Mouse (Mus musculus): ENCODE measurements around the gene Slc9a3r2. TPM values are rescaled to one million over a fixed set of nuclear protein-coding genes. Genes with fewer than 3 reads are reported as not detected.

The Slc9a3r2 gene
- polyA plus RNA-seq, 1 experiment from 2014 or later = 49.3 TPM

DNA sequence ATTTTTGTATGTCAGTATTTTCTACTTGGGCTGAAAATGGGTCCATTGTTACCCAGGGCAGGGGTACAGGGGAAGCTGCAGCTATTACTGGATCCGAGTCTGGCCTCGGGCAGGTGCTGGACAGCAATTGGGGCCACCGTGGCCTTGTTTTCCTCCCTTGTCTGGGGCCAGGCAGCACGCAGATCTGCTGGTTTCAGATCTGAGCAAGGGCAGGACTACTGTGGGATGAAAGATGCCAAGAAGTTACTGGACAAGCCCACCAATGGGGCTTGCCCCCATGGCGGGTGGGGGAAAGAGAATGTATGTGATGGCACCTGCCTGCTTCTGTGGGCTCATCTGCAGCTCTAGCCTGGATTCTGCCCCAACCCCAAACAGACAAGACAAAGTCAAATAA, 54.1 kb downstream of the Slc9a3r2 start:
- no peak overlapping the region for H3K4me3 ChIP-seq (ENCODE audit: low read depth, low read length)
- no peaks in the 10 kb centered on the region for H3K27me3 ChIP-seq (ENCODE audit: control insufficient read depth, insufficient read depth, low read length)
- no peak overlapping the region for H3K4me2 ChIP-seq (ENCODE audit: low read depth, low read length)
- no peak overlapping the region for H3K27ac ChIP-seq (ENCODE audit: low read depth, low read length)
- WGBS = 80% methylated on average over 5 of the region's 5 CpGs
- ATAC-seq (ENCODE audit: low read depth) = no peak
- H3K9ac ChIP-seq (replicated peaks; ENCODE audit: low read depth, low read length) = no peak overlapping the region
- H3K9me3 ChIP-seq (ENCODE audit: control insufficient read depth, low read length) = no peaks in the 10 kb centered on the region
- no peaks in the 10 kb centered on the region for H3K4me1 ChIP-seq (ENCODE audit: control insufficient read depth, insufficient read depth, low read length)
- H3K36me3 ChIP-seq (ENCODE audit: control insufficient read depth, insufficient read depth, low read length) = peaks cover 87% of the 10 kb centered on the region

GRCm38 (mm10) chr17:24595126-24596072, 54.7 kb downstream of the Slc9a3r2 start:
- H3K27me3 ChIP-seq (ENCODE audit: control insufficient read depth, insufficient read depth, low read length) = no peaks in the 10 kb centered on the region
- H3K27ac ChIP-seq (ENCODE audit: low read depth, low read length) = no peak overlapping the region
- H3K4me1 ChIP-seq (ENCODE audit: control insufficient read depth, insufficient read depth, low read length) = no peaks in the 10 kb centered on the region
- no peak overlapping the region for H3K4me2 ChIP-seq (ENCODE audit: low read depth, low read length)
- peaks cover 90% of the 10 kb centered on the region for H3K36me3 ChIP-seq (ENCODE audit: control insufficient read depth, insufficient read depth, low read length)
- no peaks in the 10 kb centered on the region for H3K9me3 ChIP-seq (ENCODE audit: control insufficient read depth, low read length)
- no peak for ATAC-seq (ENCODE audit: low read depth)
- WGBS = 81% methylated on average over 17 of the region's 17 CpGs
- H3K4me3 ChIP-seq (ENCODE audit: low read depth, low read length) = no peak overlapping the region
- H3K9ac ChIP-seq (replicated peaks; ENCODE audit: low read depth, low read length) = no peak overlapping the region

DNA sequence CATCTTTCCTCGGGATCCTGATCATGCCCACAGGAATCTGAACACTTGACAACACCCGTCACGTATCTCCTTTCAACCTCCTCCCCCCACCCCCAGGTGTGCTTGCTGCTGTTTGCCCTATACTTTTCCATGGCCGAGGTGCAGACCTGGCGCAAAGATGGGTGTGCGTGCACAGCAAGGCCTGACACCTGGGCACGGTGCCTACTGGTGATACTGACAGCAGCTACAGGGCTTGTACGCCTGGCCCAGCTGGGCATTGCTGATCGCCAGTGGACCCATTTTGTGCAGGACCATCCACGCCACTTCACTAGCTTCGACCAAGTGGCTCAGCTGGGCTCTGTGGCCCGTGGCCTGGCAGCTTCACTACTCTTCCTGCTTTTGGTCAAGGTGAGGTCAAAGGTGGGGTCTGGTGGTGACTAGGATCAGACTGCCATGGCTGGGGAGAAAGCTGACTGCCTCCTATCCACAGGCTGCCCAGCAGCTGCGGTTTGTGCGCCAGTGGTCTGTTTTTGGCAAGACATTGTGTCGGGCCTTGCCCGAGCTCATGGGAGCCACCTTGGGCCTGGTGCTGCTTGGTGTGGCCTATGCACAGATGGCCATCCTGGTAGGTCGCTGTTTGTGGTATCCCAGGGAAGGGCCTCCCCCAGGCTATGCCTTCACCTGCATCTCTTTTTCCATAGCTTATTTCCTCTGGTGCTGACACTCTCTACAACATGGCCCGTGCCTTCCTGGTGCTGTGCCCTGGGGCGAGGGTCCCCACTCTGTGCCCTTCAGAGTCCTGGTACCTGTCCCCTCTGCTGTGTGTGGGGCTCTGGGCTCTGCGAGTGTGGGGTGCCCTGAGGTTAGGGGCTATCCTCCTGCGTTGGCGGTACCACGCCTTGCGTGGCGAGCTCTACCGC, 55.9 kb downstream of the Slc9a3r2 start:
- Histone ChIP-seq H3K36me3 (ENCODE audit: control insufficient read depth, insufficient read depth, low read length) (peaks cover 91% of the 10 kb centered on the region), H3K4me1 (ENCODE audit: control insufficient read depth, insufficient read depth, low read length) (no peaks in the 10 kb centered on the region), H3K4me3 (ENCODE audit: low read depth, low read length) (no peak overlapping the region), H3K27ac (ENCODE audit: low read depth, low read length) (no peak overlapping the region), H3K4me2 (ENCODE audit: low read depth, low read length) (no peak overlapping the region), H3K9ac (replicated peaks; ENCODE audit: low read depth, low read length) (no peak overlapping the region), H3K27me3 (ENCODE audit: control insufficient read depth, insufficient read depth, low read length) (no peaks in the 10 kb centered on the region), H3K9me3 (ENCODE audit: control insufficient read depth, low read length) (no peaks in the 10 kb centered on the region)
- WGBS = 95% methylated on average over 26 of the region's 26 CpGs
- no peak for ATAC-seq (ENCODE audit: low read depth)

- Histone ChIP-seq H3K9ac (replicated peaks; ENCODE audit: low read depth, low read length) (no peak overlapping the region), H3K27me3 (ENCODE audit: control insufficient read depth, insufficient read depth, low read length) (no peaks in the 10 kb centered on the region), H3K4me1 (ENCODE audit: control insufficient read depth, insufficient read depth, low read length) (no peaks in the 10 kb centered on the region), H3K36me3 (ENCODE audit: control insufficient read depth, insufficient read depth, low read length) (peaks cover 85% of the 10 kb centered on the region), H3K4me2 (ENCODE audit: low read depth, low read length) (no peak overlapping the region), H3K4me3 (ENCODE audit: low read depth, low read length) (no peak overlapping the region), H3K27ac (ENCODE audit: low read depth, low read length) (0 out of 2 replicates have a peak overlapping the region, but pooled peaks have one; percentile 5), H3K9me3 (ENCODE audit: control insufficient read depth, low read length) (no peaks in the 10 kb centered on the region)
- no peak for ATAC-seq (ENCODE audit: low read depth)
- 86% methylated on average over 5 of the region's 5 CpGs for WGBS
Observed at GRCm38 (mm10) chr17:24593248-24593647, 56.9 kb downstream of the Slc9a3r2 start.

GRCm38 (mm10) chr17:24591695-24592094, 58.4 kb downstream of the Slc9a3r2 start:
- H3K4me2 ChIP-seq (ENCODE audit: low read depth, low read length) = no peak overlapping the region
- H3K9ac ChIP-seq (replicated peaks; ENCODE audit: low read depth, low read length) = no peak overlapping the region
- H3K36me3 ChIP-seq (ENCODE audit: control insufficient read depth, insufficient read depth, low read length) = peaks cover 83% of the 10 kb centered on the region
- 94% methylated on average over 5 of the region's 5 CpGs for WGBS
- no peaks in the 10 kb centered on the region for H3K27me3 ChIP-seq (ENCODE audit: control insufficient read depth, insufficient read depth, low read length)
- H3K27ac ChIP-seq (ENCODE audit: low read depth, low read length) = no peak overlapping the region
- H3K9me3 ChIP-seq (ENCODE audit: control insufficient read depth, low read length) = no peaks in the 10 kb centered on the region
- H3K4me3 ChIP-seq (ENCODE audit: low read depth, low read length) = no peak overlapping the region
- H3K4me1 ChIP-seq (ENCODE audit: control insufficient read depth, insufficient read depth, low read length) = no peaks in the 10 kb centered on the region
- ATAC-seq (ENCODE audit: low read depth) = no peak

DNA sequence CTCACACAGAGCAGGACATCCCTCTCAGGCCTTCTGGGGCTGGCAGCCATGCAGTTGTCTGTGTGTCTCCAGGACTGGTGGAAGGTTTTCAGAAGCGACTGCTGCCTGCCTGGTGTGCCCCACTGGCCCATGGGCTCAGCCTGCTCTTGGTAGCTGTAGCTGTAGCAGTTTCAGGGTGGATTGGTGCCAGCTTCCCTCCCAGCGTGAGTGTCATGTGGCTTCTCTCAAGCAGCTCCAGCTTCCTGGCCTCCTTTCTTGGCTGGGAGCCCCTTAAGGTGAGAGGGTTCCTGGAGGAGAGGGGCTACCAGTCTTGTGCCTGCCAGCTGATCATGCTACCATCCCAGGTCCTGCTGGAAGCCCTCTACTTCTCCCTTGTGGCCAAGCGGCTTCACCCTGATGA, 59.2 kb downstream of the Slc9a3r2 start:
- peaks cover 83% of the 10 kb centered on the region for H3K36me3 ChIP-seq (ENCODE audit: control insufficient read depth, insufficient read depth, low read length)
- 88% methylated on average over 3 of the region's 3 CpGs for WGBS
- no peaks in the 10 kb centered on the region for H3K9me3 ChIP-seq (ENCODE audit: control insufficient read depth, low read length)
- no peak overlapping the region for H3K4me2 ChIP-seq (ENCODE audit: low read depth, low read length)
- no peaks in the 10 kb centered on the region for H3K27me3 ChIP-seq (ENCODE audit: control insufficient read depth, insufficient read depth, low read length)
- no peak overlapping the region for H3K9ac ChIP-seq (replicated peaks; ENCODE audit: low read depth, low read length)
- H3K4me1 ChIP-seq (ENCODE audit: control insufficient read depth, insufficient read depth, low read length) = no peaks in the 10 kb centered on the region
- H3K27ac ChIP-seq (ENCODE audit: low read depth, low read length) = no peak overlapping the region
- no peak overlapping the region for H3K4me3 ChIP-seq (ENCODE audit: low read depth, low read length)
- ATAC-seq (ENCODE audit: low read depth) = no peak

Small RNA genes lying within 50 kb of the gene (microRNA-seq; reads per million reads assigned to microRNA genes)
- not detected for gene Gm24589

Other genes with a start within 250 kb of the Slc9a3r2 start
- 285 and 287 TPM in 2 replicates for gene Rnps1, start 235.8 kb downstream of the Slc9a3r2 start, polyA plus RNA-seq (2014; fragmentation: Nextera tagmentation; extraction: Ambion mirVana)
- 44.2 and 49.9 TPM in 2 replicates for gene Eci1, start 223.7 kb downstream of the Slc9a3r2 start, polyA plus RNA-seq (2014; fragmentation: Nextera tagmentation; extraction: Ambion mirVana)
- gene Dnase1l2, start 207.2 kb downstream of the Slc9a3r2 start, polyA plus RNA-seq (2014; fragmentation: Nextera tagmentation; extraction: Ambion mirVana) = 6.5 and 7.5 TPM in 2 replicates
- 34.6 and 36.9 TPM in 2 replicates for gene E4f1, start 180.0 kb downstream of the Slc9a3r2 start, polyA plus RNA-seq (2014; fragmentation: Nextera tagmentation; extraction: Ambion mirVana)
- gene Pgp, start 179.9 kb downstream of the Slc9a3r2 start, polyA plus RNA-seq (2014; fragmentation: Nextera tagmentation; extraction: Ambion mirVana) = 73.3 and 75.4 TPM in 2 replicates
- 0.68 TPM in 1 of 2 replicates, not detected in the other for gene Bricd5, start 176.4 kb downstream of the Slc9a3r2 start, polyA plus RNA-seq (2014; fragmentation: Nextera tagmentation; extraction: Ambion mirVana)
- gene Mlst8, start 171.2 kb downstream of the Slc9a3r2 start, polyA plus RNA-seq (2014; fragmentation: Nextera tagmentation; extraction: Ambion mirVana) = 36.2 and 38.0 TPM in 2 replicates
- gene Caskin1, start 161.7 kb downstream of the Slc9a3r2 start, polyA plus RNA-seq (2014; fragmentation: Nextera tagmentation; extraction: Ambion mirVana) = 44.9 and 52.2 TPM in 2 replicates
- 74.2 and 76.6 TPM in 2 replicates for gene Traf7, start 122.4 kb downstream of the Slc9a3r2 start, polyA plus RNA-seq (2014; fragmentation: Nextera tagmentation; extraction: Ambion mirVana)
- 1.8 and 5.7 TPM in 2 replicates for gene Rab26, start 116.1 kb downstream of the Slc9a3r2 start, polyA plus RNA-seq (2014; fragmentation: Nextera tagmentation; extraction: Ambion mirVana)
- gene Pkd1, start 100.5 kb downstream of the Slc9a3r2 start, polyA plus RNA-seq (2014; fragmentation: Nextera tagmentation; extraction: Ambion mirVana) = 30.8 and 37.5 TPM in 2 replicates
- 74.7 and 87.7 TPM in 2 replicates for gene Tsc2, start 17.7 kb downstream of the Slc9a3r2 start, polyA plus RNA-seq (2014; fragmentation: Nextera tagmentation; extraction: Ambion mirVana)
- gene Nthl1, start 17.6 kb downstream of the Slc9a3r2 start, polyA plus RNA-seq (2014; fragmentation: Nextera tagmentation; extraction: Ambion mirVana) = 6.8 and 7.3 TPM in 2 replicates
- gene Npw, start 8.1 kb upstream of the Slc9a3r2 start, polyA plus RNA-seq (2014; fragmentation: Nextera tagmentation; extraction: Ambion mirVana) = not detected in 2 replicates
- 22.6 and 24.5 TPM in 2 replicates for gene Zfp598, start 19.4 kb upstream of the Slc9a3r2 start, polyA plus RNA-seq (2014; fragmentation: Nextera tagmentation; extraction: Ambion mirVana)
- gene Syngr3, start 39.6 kb upstream of the Slc9a3r2 start, polyA plus RNA-seq (2014; fragmentation: Nextera tagmentation; extraction: Ambion mirVana) = 154 and 196 TPM in 2 replicates
- gene Gfer, start 45.8 kb upstream of the Slc9a3r2 start, polyA plus RNA-seq (2014; fragmentation: Nextera tagmentation; extraction: Ambion mirVana) = 37.0 and 40.1 TPM in 2 replicates
- 1.3 and 3.3 TPM in 2 replicates for gene Noxo1, start 45.9 kb upstream of the Slc9a3r2 start, polyA plus RNA-seq (2014; fragmentation: Nextera tagmentation; extraction: Ambion mirVana)
- 59.9 and 70.1 TPM in 2 replicates for gene Tbl3, start 57.3 kb upstream of the Slc9a3r2 start, polyA plus RNA-seq (2014; fragmentation: Nextera tagmentation; extraction: Ambion mirVana)
- not detected in 2 replicates for gene Rnf151, start 67.7 kb upstream of the Slc9a3r2 start, polyA plus RNA-seq (2014; fragmentation: Nextera tagmentation; extraction: Ambion mirVana)
- 742 and 744 TPM in 2 replicates for gene Rps2, start 67.8 kb upstream of the Slc9a3r2 start, polyA plus RNA-seq (2014; fragmentation: Nextera tagmentation; extraction: Ambion mirVana)
- gene Ndufb10, start 74.2 kb upstream of the Slc9a3r2 start, polyA plus RNA-seq (2014; fragmentation: Nextera tagmentation; extraction: Ambion mirVana) = 296 and 349 TPM in 2 replicates
- 0.20 TPM in 1 of 2 replicates, not detected in the other for gene Rpl3l, start 77.5 kb upstream of the Slc9a3r2 start, polyA plus RNA-seq (2014; fragmentation: Nextera tagmentation; extraction: Ambion mirVana)
- 21.5 and 27.7 TPM in 2 replicates for gene Msrb1, start 86.3 kb upstream of the Slc9a3r2 start, polyA plus RNA-seq (2014; fragmentation: Nextera tagmentation; extraction: Ambion mirVana)
- gene Hs3st6, start 102.7 kb upstream of the Slc9a3r2 start, polyA plus RNA-seq (2014; fragmentation: Nextera tagmentation; extraction: Ambion mirVana) = 0.48 TPM in 1 of 2 replicates, not detected in the other
- not detected in 2 replicates for gene Meiob, start 154.0 kb upstream of the Slc9a3r2 start, polyA plus RNA-seq (2014; fragmentation: Nextera tagmentation; extraction: Ambion mirVana)
- gene Hagh, start 189.8 kb upstream of the Slc9a3r2 start, polyA plus RNA-seq (2014; fragmentation: Nextera tagmentation; extraction: Ambion mirVana) = 69.1 and 77.2 TPM in 2 replicates
- 24.4 and 27.6 TPM in 2 replicates for gene Fahd1, start 200.0 kb upstream of the Slc9a3r2 start, polyA plus RNA-seq (2014; fragmentation: Nextera tagmentation; extraction: Ambion mirVana)
- not detected in 2 replicates for gene Igfals, start 215.7 kb upstream of the Slc9a3r2 start, polyA plus RNA-seq (2014; fragmentation: Nextera tagmentation; extraction: Ambion mirVana)
- 69.2 and 75.7 TPM in 2 replicates for gene Nubp2, start 236.0 kb upstream of the Slc9a3r2 start, polyA plus RNA-seq (2014; fragmentation: Nextera tagmentation; extraction: Ambion mirVana)
- 74.5 and 83.8 TPM in 2 replicates for gene Spsb3, start 236.3 kb upstream of the Slc9a3r2 start, polyA plus RNA-seq (2014; fragmentation: Nextera tagmentation; extraction: Ambion mirVana)
- 21.4 and 23.7 TPM in 2 replicates for gene Eme2, start 244.8 kb upstream of the Slc9a3r2 start, polyA plus RNA-seq (2014; fragmentation: Nextera tagmentation; extraction: Ambion mirVana)
- 85.5 and 86.4 TPM in 2 replicates for gene Mrps34, start 244.8 kb upstream of the Slc9a3r2 start, polyA plus RNA-seq (2014; fragmentation: Nextera tagmentation; extraction: Ambion mirVana)
- 98.0 and 115 TPM in 2 replicates for gene Nme3, start 246.2 kb upstream of the Slc9a3r2 start, polyA plus RNA-seq (2014; fragmentation: Nextera tagmentation; extraction: Ambion mirVana)